Comparison of ENCODE assay signal across 22 mouse cellular contexts in the genomic region with DNA sequence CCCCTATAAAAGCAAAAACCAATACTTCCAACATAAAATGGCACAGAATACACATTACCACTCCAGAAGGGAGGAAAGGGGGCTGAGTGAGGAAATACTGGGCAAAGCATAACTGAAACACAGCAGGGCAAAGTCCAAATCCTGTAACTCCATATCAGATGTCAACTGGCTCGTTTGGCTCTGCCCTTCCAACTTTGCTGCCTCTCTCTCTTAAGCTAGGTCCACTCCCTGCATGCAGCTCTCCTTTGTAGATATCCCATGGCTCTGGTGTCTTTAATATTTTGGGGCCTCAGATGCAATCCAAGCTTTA.
DNase-seq lines count a peak whose midpoint lies in the region; ATAC-seq and TF ChIP-seq lines count a peak whose summit lies in the region.
"Had no signal": no experiment of that assay in that cellular context is flagged by ENCODE, and none has a peak within 500 bp of the region (broad histone marks: within the 10 kb centered on the region; RNA-seq: fewer than 3 reads in every experiment).

No protein-coding gene starts in this region.

- H3K27me3 ChIP-seq in liver, postnatal 0 days (ENCODE audit: insufficient read depth, low read length): no peaks in the 10 kb centered on the region
- no peaks in the 10 kb centered on the region; the same call in 1 of the 2 replicates for H3K27me3 ChIP-seq in liver, embryonic 11.5 days (replicated peaks; ENCODE audit: control insufficient read depth, insufficient read depth, low read length)
- H3K27me3 ChIP-seq in intestine, embryonic 16.5 days (replicated peaks; ENCODE audit: control insufficient read depth, insufficient read depth, low read length): 0 out of 2 replicates have a peak, but pooled peaks cover 3% of the 10 kb centered on the region
- H3K27me3 ChIP-seq in stomach, postnatal 0 days (ENCODE audit: control insufficient read depth, insufficient read depth, low read length): no peaks in the 10 kb centered on the region
- H3K27me3 ChIP-seq in kidney, embryonic 16.5 days (ENCODE audit: insufficient read depth, low read length): peaks cover 5% of the 10 kb centered on the region; the same call in 1 of the 2 replicates
- H3K27me3 ChIP-seq: embryonic facial prominence, embryonic 12.5 days; embryonic facial prominence, embryonic 15.5 days; forebrain, embryonic 15.5 days; hindbrain, embryonic 13.5 days had no signal

- ATAC-seq in liver, postnatal 0 days: peak; percentile 50; the same call in 1 of the 2 replicates
- ATAC-seq in liver, embryonic 11.5 days (replicated peaks; ENCODE audit: low FRiP score): no peak
- ATAC-seq in intestine, embryonic 16.5 days: peak; percentile 95
- ATAC-seq in stomach, postnatal 0 days (ENCODE audit: low FRiP score, low TSS enrichment): peak; percentile 26; the same call in 1 of the 2 replicates
- no peak for ATAC-seq in kidney, embryonic 16.5 days (ENCODE audit: low FRiP score, low TSS enrichment)
- no peak for ATAC-seq in monocyte, adult 5-6 weeks (replicated peaks; ENCODE audit: insufficient number of reproducible peaks, low FRiP score, low TSS enrichment, poor library complexity, severe bottlenecking)
- ATAC-seq: forebrain, embryonic 15.5 days; hindbrain, embryonic 16.5 days had no signal

- DNase-seq in liver, postnatal 0 days: no peak
- DNase-seq in liver, embryonic 11.5 days (ENCODE audit: low spot score): no peak
- no peak for DNase-seq in stomach, postnatal 0 days (ENCODE audit: low spot score)
- DNase-seq: adrenal gland, adult 2 months; adrenal gland, postnatal 14 days; cerebellum, adult 11 months; cerebellum, adult 2 months; cerebellum, adult 9-11 months; cerebellum, postnatal 25 days; gastrocnemius, postnatal 10 days; gastrocnemius, postnatal 36 days had no signal

- H3K4me1 ChIP-seq in liver, postnatal 0 days (ENCODE audit: insufficient read depth): no peaks in the 10 kb centered on the region
- no peaks in the 10 kb centered on the region for H3K4me1 ChIP-seq in liver, embryonic 11.5 days (replicated peaks; ENCODE audit: control insufficient read depth, insufficient read depth, low read length)
- H3K4me1 ChIP-seq in intestine, embryonic 16.5 days (ENCODE audit: control insufficient read depth, insufficient read depth, low read length): no peaks in the 10 kb centered on the region
- no peaks in the 10 kb centered on the region for H3K4me1 ChIP-seq in stomach, postnatal 0 days (replicated peaks; ENCODE audit: control insufficient read depth, insufficient read depth)
- H3K4me1 ChIP-seq in kidney, embryonic 16.5 days (ENCODE audit: insufficient read depth, low read length): no peaks in the 10 kb centered on the region
- H3K4me1 ChIP-seq: embryonic facial prominence, embryonic 12.5 days; embryonic facial prominence, embryonic 15.5 days; forebrain, embryonic 12.5 days; forebrain, embryonic 15.5 days; hindbrain, embryonic 10.5 days; hindbrain, embryonic 13.5 days had no signal

- H3K36me3 ChIP-seq in liver, postnatal 0 days (replicated peaks; ENCODE audit: insufficient read depth, low read length): no peaks in the 10 kb centered on the region
- no peaks in the 10 kb centered on the region for H3K36me3 ChIP-seq in liver, embryonic 11.5 days (ENCODE audit: control insufficient read depth, insufficient read depth, low read length)
- H3K36me3 ChIP-seq in intestine, embryonic 16.5 days (ENCODE audit: control insufficient read depth, insufficient read depth, low read length): no peaks in the 10 kb centered on the region
- H3K36me3 ChIP-seq in stomach, postnatal 0 days (ENCODE audit: control insufficient read depth, insufficient read depth, low read length): no peaks in the 10 kb centered on the region
- no peaks in the 10 kb centered on the region for H3K36me3 ChIP-seq in kidney, embryonic 16.5 days (ENCODE audit: insufficient read depth, low read length)
- H3K36me3 ChIP-seq: embryonic facial prominence, embryonic 12.5 days; embryonic facial prominence, embryonic 15.5 days; forebrain, embryonic 12.5 days; forebrain, embryonic 15.5 days; hindbrain, embryonic 10.5 days; hindbrain, embryonic 13.5 days had no signal

- no peak overlapping the region for H3K4me2 ChIP-seq in liver, postnatal 0 days (ENCODE audit: low read depth, low read length)
- H3K4me2 ChIP-seq in liver, embryonic 11.5 days: no peak overlapping the region
- no peak overlapping the region for H3K4me2 ChIP-seq in intestine, embryonic 16.5 days (ENCODE audit: low read depth, low read length)
- no peak overlapping the region for H3K4me2 ChIP-seq in stomach, postnatal 0 days (replicated peaks; ENCODE audit: low read depth)
- H3K4me2 ChIP-seq in kidney, embryonic 16.5 days (replicated peaks; ENCODE audit: low read depth, low read length): no peak overlapping the region
- H3K4me2 ChIP-seq: embryonic facial prominence, embryonic 12.5 days; embryonic facial prominence, embryonic 15.5 days; forebrain, embryonic 12.5 days; forebrain, embryonic 15.5 days; heart, embryonic 11.5 days; hindbrain, embryonic 13.5 days had no signal

- H3K9ac ChIP-seq in liver, postnatal 0 days (replicated peaks): no peak overlapping the region
- H3K9ac ChIP-seq in liver, embryonic 11.5 days (ENCODE audit: low read depth, low read length): no peak overlapping the region
- no peak overlapping the region for H3K9ac ChIP-seq in intestine, embryonic 16.5 days (ENCODE audit: low read depth, low read length)
- H3K9ac ChIP-seq in stomach, postnatal 0 days (ENCODE audit: low read length): no peak overlapping the region
- H3K9ac ChIP-seq in kidney, embryonic 16.5 days (replicated peaks; ENCODE audit: low read length): no peak overlapping the region
- H3K9ac ChIP-seq: embryonic facial prominence, embryonic 12.5 days; embryonic facial prominence, embryonic 15.5 days; forebrain, embryonic 12.5 days; forebrain, embryonic 15.5 days; hindbrain, embryonic 13.5 days had no signal

- no peak for TF ChIP-seq CTCF in liver, postnatal 0 days (IDR thresholded peaks at IDR 0.05; ENCODE audit: low read depth)
- no peak for TF ChIP-seq CTCF in stomach, postnatal 0 days (IDR thresholded peaks at IDR 0.05; ENCODE audit: low read depth)

- H3K9me3 ChIP-seq in liver, postnatal 0 days (ENCODE audit: low read length): no peaks in the 10 kb centered on the region
- H3K9me3 ChIP-seq in liver, embryonic 11.5 days (ENCODE audit: control insufficient read depth, low read length): no peaks in the 10 kb centered on the region
- H3K9me3 ChIP-seq in intestine, embryonic 16.5 days (ENCODE audit: control insufficient read depth, low read length): no peaks in the 10 kb centered on the region
- no peaks in the 10 kb centered on the region for H3K9me3 ChIP-seq in stomach, postnatal 0 days (ENCODE audit: control insufficient read depth, low read length)
- H3K9me3 ChIP-seq in kidney, embryonic 16.5 days (ENCODE audit: low read length): 0 out of 2 replicates have a peak, but pooled peaks cover 2% of the 10 kb centered on the region
- H3K9me3 ChIP-seq: embryonic facial prominence, embryonic 12.5 days; embryonic facial prominence, embryonic 15.5 days; forebrain, embryonic 15.5 days had no signal

- 38% methylated on average over 1 of the region's 1 CpGs for WGBS in liver, postnatal 0 days (ENCODE audit: insufficient replicate concordance)
- WGBS in liver, embryonic 11.5 days: 64% methylated on average over 1 of the region's 1 CpGs
- 40% methylated on average over 1 of the region's 1 CpGs for WGBS in intestine, embryonic 16.5 days
- WGBS in stomach, postnatal 0 days: 80% methylated on average over 1 of the region's 1 CpGs
- WGBS in kidney, embryonic 16.5 days: 36% methylated on average over 1 of the region's 1 CpGs

- no peak for TF ChIP-seq EP300 in liver, postnatal 0 days (IDR thresholded peaks at IDR 0.05; ENCODE audit: low read depth)
- TF ChIP-seq EP300 in stomach, postnatal 0 days (optimal IDR thresholded peaks at IDR 0.05): no peak

- H3K27ac ChIP-seq in liver, postnatal 0 days (ENCODE audit: low read depth): no peak overlapping the region
- H3K27ac ChIP-seq in liver, embryonic 11.5 days (ENCODE audit: low read depth, low read length): no peak overlapping the region
- 0 out of 2 replicates have a peak overlapping the region, but pooled peaks have one; percentile 7 for H3K27ac ChIP-seq in intestine, embryonic 16.5 days (ENCODE audit: low read length)
- H3K27ac ChIP-seq in stomach, postnatal 0 days (replicated peaks): no peak overlapping the region
- no peak overlapping the region for H3K27ac ChIP-seq in kidney, embryonic 16.5 days (ENCODE audit: low read length)
- H3K27ac ChIP-seq: embryonic facial prominence, embryonic 12.5 days; embryonic facial prominence, embryonic 15.5 days; forebrain, embryonic 12.5 days; forebrain, embryonic 15.5 days; hindbrain, embryonic 10.5 days; hindbrain, embryonic 13.5 days had no signal

- H3K4me3 ChIP-seq in liver, postnatal 0 days (ENCODE audit: low read depth, low read length): no peak overlapping the region
- no peak overlapping the region for H3K4me3 ChIP-seq in liver, embryonic 11.5 days (ENCODE audit: low read depth, low read length)
- no peak overlapping the region for H3K4me3 ChIP-seq in intestine, embryonic 16.5 days (ENCODE audit: low read length)
- no peak overlapping the region for H3K4me3 ChIP-seq in stomach, postnatal 0 days (ENCODE audit: low read depth, low read length)
- H3K4me3 ChIP-seq in kidney, embryonic 16.5 days (ENCODE audit: low read length): no peak overlapping the region
- H3K4me3 ChIP-seq: embryonic facial prominence, embryonic 12.5 days; embryonic facial prominence, embryonic 15.5 days; forebrain, embryonic 12.5 days; forebrain, embryonic 15.5 days; hindbrain, embryonic 10.5 days; hindbrain, embryonic 13.5 days had no signal

Comparison
In these comparisons a context has a peak if more than half of its experiments do, and no peak if none do; other contexts are left out.
1. ATAC-seq: peak in liver, postnatal 0 days (single experiment), intestine, embryonic 16.5 days (single experiment) and stomach, postnatal 0 days (single experiment); none in liver, embryonic 11.5 days (single experiment), kidney, embryonic 16.5 days (single experiment) and monocyte, adult 5-6 weeks (single experiment).